Mouse (Mus musculus): ENCODE data around the gene Tlr5.
A peak's percentile ranks its signal among the peaks of the same experiment; 100 is the strongest.

DNA sequence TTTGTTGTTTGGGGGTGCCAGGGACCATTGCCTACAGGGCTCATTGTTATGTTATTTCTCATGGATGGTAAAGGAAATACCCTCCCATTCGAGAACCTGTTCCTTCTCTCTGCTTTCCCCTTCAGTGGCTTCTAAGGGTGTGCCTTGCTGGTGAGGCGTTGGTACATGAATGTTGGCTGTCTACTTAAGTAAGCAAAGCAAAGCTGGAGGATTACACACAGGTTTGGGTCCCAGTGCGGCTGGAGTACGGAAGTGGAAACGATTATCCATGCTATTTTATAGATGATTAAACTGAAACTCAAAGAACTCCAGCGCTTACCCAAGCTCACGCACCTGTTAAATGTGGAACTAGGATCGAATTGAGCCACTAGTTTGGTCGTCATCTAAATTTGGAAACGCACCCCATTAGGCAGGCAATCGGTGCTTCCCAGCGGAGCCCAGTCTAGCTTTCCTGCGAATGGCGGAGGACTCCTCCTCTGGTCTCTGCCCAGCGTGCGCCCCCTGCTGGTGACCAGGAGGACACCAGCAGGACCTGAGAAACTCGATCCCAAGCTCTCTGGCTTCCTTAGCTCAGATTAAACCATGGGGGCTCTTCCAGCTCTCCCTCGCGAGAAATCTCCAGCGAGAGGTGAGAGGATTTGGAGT lies 5.3 kb downstream of the Tlr5 start:
- TF ChIP-seq KAT2A (IDR thresholded peaks at IDR 0.05; ENCODE audit: insufficient replicate concordance, low read length) (no peak), CTCF (conservative IDR thresholded peaks at IDR 0.05 in 1 of 2, IDR thresholded peaks at IDR 0.05 in 1 of 2; ENCODE audit: low read depth in 2 of 2, low read length in 2 of 2) (peak; percentile 78 to 85), USF1 (IDR thresholded peaks at IDR 0.05; ENCODE audit: low read depth, low read length) (no peak), JUN (IDR thresholded peaks at IDR 0.05; ENCODE audit: insufficient read depth, low read depth, low read length) (no peak), POLR2A (IDR thresholded peaks at IDR 0.05; ENCODE audit: low read depth, low read length) (no peak), SIN3A (IDR thresholded peaks at IDR 0.05; ENCODE audit: low read length) (no peak), ETS1 (conservative IDR thresholded peaks at IDR 0.05; ENCODE audit: low read depth, low read length) (no peak), MYC (IDR thresholded peaks at IDR 0.05; ENCODE audit: low read depth, low read length) (no peak), IRF4 (IDR thresholded peaks at IDR 0.05; ENCODE audit: low read depth, low read length) (no peak; the same call in 1 of the 2 replicates), SMC3 (IDR thresholded peaks at IDR 0.05; ENCODE audit: low read depth, low read length) (peak; percentile 80), EP300 (IDR thresholded peaks at IDR 0.05; ENCODE audit: low read length) (no peak), CHD1 (IDR thresholded peaks at IDR 0.05; ENCODE audit: low read depth, low read length) (no peak), UBTF (IDR thresholded peaks at IDR 0.05; ENCODE audit: low read depth, low read length) (no peak), JUND (conservative IDR thresholded peaks at IDR 0.05; ENCODE audit: low read depth, low read length) (no peak)

All from CH12.LX (cell line).